Mouse (Mus musculus): ENCODE measurements around the gene Zfp750. TPM values are rescaled to one million over a fixed set of nuclear protein-coding genes. Genes with fewer than 3 reads are reported as not detected.
A peak's percentile ranks its signal among the peaks of the same experiment; 100 is the strongest.

Zfp750 gene
- 0.43 and 0.57 TPM in 2 replicates for total RNA-seq (2021)
- long read RNA-seq: 0 reads

- no peak for DNase-seq
Measured at GRCm38 (mm10) chr11:121519131-121519530, at the start of gene Zfp750. Zfp750 (minus strand) TSS chr11:121519333.

- DNase-seq: no peak
Measured at GRCm38 (mm10) chr11:121564265-121564664, 45.1 kb upstream of the Zfp750 start.

- no peak for DNase-seq
Measured at GRCm38 (mm10) chr11:121563312-121563711, 44.2 kb upstream of the Zfp750 start.

GRCm38 (mm10) chr11:121560294-121560663, 41.1 kb upstream of the Zfp750 start:
- DNase-seq: no peak

- no peak for DNase-seq
Measured at GRCm38 (mm10) chr11:121559527-121560293, 40.6 kb upstream of the Zfp750 start.

GRCm38 (mm10) chr11:121558522-121558921, 39.4 kb upstream of the Zfp750 start:
- DNase-seq: no peak

GRCm38 (mm10) chr11:121557946-121558345, 38.8 kb upstream of the Zfp750 start:
- DNase-seq: no peak

GRCm38 (mm10) chr11:121556727-121557126, 37.6 kb upstream of the Zfp750 start:
- DNase-seq: no peak

- DNase-seq: no peak
Measured at GRCm38 (mm10) chr11:121553458-121553857, 34.3 kb upstream of the Zfp750 start.

GRCm38 (mm10) chr11:121552846-121553457, 33.8 kb upstream of the Zfp750 start:
- no peak for DNase-seq

GRCm38 (mm10) chr11:121552167-121552566, 33.0 kb upstream of the Zfp750 start:
- no peak for DNase-seq

- no peak for DNase-seq
Measured at GRCm38 (mm10) chr11:121551206-121551799, 32.2 kb upstream of the Zfp750 start.

GRCm38 (mm10) chr11:121549843-121550647, 30.9 kb upstream of the Zfp750 start:
- no peak for DNase-seq

GRCm38 (mm10) chr11:121548996-121549842, 30.1 kb upstream of the Zfp750 start:
- DNase-seq: no peak

GRCm38 (mm10) chr11:121547925-121548324, 28.8 kb upstream of the Zfp750 start:
- DNase-seq: no peak

GRCm38 (mm10) chr11:121547234-121547633, 28.1 kb upstream of the Zfp750 start:
- DNase-seq: no peak

GRCm38 (mm10) chr11:121545398-121546034, 26.4 kb upstream of the Zfp750 start:
- no peak for DNase-seq

GRCm38 (mm10) chr11:121544755-121545397, 25.7 kb upstream of the Zfp750 start:
- DNase-seq: no peak

- DNase-seq: peak; percentile 23
Measured at GRCm38 (mm10) chr11:121543922-121544321, 24.8 kb upstream of the Zfp750 start.

- DNase-seq: peak; percentile 75
Measured at GRCm38 (mm10) chr11:121543287-121543856, 24.2 kb upstream of the Zfp750 start.
